Mouse (Mus musculus) layer of hippocampus, postnatal 14 days (tissue): ENCODE measurements around the gene Gpr62. TPM values are rescaled to one million over a fixed set of nuclear protein-coding genes. Genes with fewer than 3 reads are reported as not detected.
"Not testable (repeated sequence)": the region's sequence is repeated elsewhere in the genome, so short reads cannot be mapped to it uniquely, and the experiment has no call there.

ENCODE experiments used
- DNase-seq, 2 experiments: peaks; one replicate each; pipeline ENCODE4 v3.0.0; 2021 to 2022; ENCODE audit warnings: low spot score in 2 of 2, mixed read lengths in 1 of 2
- long read RNA-seq, 2 experiments: library from polyadenylated mRNA; stranded (forward); transcript quantifications; one replicate each; pipeline ENCODE4 v2.0.0; 2021
- total RNA-seq, 2 experiments: library from RNA; stranded (reverse); gene quantifications; 2 replicates each; pipeline ENCODE4 v1.2.3; 2021

Gene Gpr62
- total RNA-seq, result 1 to 10 TPM; 7.1 to 7.4 TPM
- long read RNA-seq, experiment 1, transcript Gpr62-201 (1 exons, 1,977 nt), result major isoform, 5 of 5 reads
- long read RNA-seq, experiment 1, partial matches to known transcripts, result 0 of 5 reads
- long read RNA-seq, experiment 1, other reads (novel, unspliced or antisense), result 0 of 5 reads
- long read RNA-seq, experiment 2, transcript Gpr62-201 (1 exons, 1,977 nt), result major isoform, 6 of 6 reads
- long read RNA-seq, experiment 2, partial matches to known transcripts, result 0 of 6 reads
- long read RNA-seq, experiment 2, other reads (novel, unspliced or antisense), result 0 of 6 reads

GRCm38 (mm10) chr9:106465571-106466200 is at the start of gene Gpr62:
Gene Gpr62 (minus strand): TSS chr9:106465938.
- no peak for DNase-seq

- no peak for DNase-seq
Observed at GRCm38 (mm10) chr9:106514273-106514672, 48.5 kb upstream of the Gpr62 start, which contains the start of gene Iqcf5. Gene Iqcf5 (plus strand): TSS chr9:106514573.

DNA sequence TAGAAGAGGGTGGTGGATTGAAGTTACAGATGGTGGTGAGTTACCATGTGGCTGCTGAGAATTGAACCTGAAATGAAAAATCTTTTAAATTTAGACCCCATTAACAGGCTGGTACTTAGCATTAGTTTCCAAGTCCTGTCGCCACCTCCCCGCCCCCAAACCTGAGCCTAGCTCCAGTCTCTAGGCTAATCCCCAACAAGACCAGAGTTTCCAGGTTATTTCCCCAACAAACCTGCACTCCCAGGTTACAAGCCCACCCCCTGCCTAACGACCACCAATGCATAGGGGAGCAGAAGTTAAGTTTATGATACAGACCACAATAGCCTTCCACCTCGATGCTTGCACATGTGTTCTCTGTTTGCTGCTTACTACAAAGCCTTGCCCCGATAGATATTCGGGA is 47.8 kb upstream of the Gpr62 start:
- no peak for DNase-seq

- peak; percentile 4 to 30 for DNase-seq
Observed at GRCm38 (mm10) chr9:106512729-106513450, 47.2 kb upstream of the Gpr62 start.

GRCm38 (mm10) chr9:106509356-106509755 is 43.6 kb upstream of the Gpr62 start:
- DNase-seq, result peak in 1 of 2 experiments; percentile 42

GRCm38 (mm10) chr9:106504246-106504645 is 38.5 kb upstream of the Gpr62 start:
- no peak for DNase-seq

- no peak for DNase-seq
Observed at GRCm38 (mm10) chr9:106501846-106502245, 36.1 kb upstream of the Gpr62 start.

DNA sequence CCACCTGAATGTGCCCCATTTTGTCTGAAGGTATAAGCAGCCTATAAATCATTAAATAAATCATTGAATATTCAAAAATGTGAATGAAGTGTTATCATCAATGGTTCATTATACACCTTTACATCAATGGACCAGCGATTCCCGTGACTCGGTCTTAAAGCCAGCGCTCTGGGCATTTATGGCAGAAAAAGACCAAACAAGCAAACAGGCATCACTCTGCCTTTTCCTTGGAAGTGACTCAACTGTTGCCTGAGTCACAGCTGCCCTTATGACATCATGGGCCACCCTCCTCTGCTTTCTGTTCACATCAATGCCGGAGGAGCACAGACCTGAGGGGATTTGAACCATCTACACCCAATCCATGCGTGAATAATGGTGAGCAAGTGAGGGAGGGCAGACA is 33.9 kb upstream of the Gpr62 start, which contains the start of gene Iqcf1:
Gene Iqcf1 (plus strand): TSS at position 301 of the 400 bp plus-strand sequence.
- no peak for DNase-seq

DNA sequence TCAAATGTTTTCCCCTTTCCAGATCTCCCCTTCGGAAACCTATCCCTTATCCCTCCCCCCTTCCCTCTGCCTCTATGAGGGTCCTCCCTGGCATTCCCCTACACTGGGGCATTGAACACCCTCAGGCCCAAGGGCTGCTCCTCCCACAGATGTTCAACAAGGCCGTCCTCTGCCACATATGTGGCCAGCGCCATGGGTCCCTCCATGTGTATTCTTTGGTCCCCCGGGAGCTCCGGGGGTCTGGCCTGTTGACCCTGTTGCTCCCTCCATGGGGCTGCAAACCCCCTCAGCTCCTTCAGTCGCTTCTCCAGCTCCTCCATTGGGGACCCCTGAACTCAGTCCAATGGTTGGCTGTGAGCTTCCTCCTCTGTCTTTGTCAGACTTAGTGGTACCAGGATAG is 21.9 kb upstream of the Gpr62 start:
- DNase-seq, result not testable (repeated sequence)

GRCm38 (mm10) chr9:106485076-106485475 is 19.3 kb upstream of the Gpr62 start:
- no peak for DNase-seq

- DNase-seq, result no peak
Observed at GRCm38 (mm10) chr9:106483606-106484005, 17.9 kb upstream of the Gpr62 start.

- DNase-seq, result no peak
Observed at GRCm38 (mm10) chr9:106483136-106483535, 17.4 kb upstream of the Gpr62 start.

- DNase-seq, result no peak
Observed at GRCm38 (mm10) chr9:106482578-106483115, 16.9 kb upstream of the Gpr62 start.

DNA sequence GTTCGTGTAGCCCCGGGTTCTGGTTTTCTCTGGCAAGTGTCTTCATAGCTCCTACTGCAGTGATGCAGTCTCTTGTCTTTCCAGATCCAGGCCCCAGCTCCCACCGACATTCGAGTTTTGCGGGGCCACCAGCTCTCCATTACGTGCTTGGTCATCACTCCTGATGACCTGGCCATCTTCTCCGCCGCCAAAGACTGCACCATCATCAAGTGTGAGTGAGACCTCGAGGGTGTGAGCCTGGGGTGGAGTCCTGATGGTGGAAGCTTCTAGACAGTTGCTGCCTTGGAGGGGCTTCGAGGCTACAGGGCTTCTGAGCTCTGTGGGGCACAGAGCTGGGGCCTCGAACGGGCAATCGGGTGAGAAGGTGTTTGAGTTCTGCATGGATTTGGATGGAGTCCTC is 15.9 kb upstream of the Gpr62 start:
- DNase-seq, result no peak

DNA sequence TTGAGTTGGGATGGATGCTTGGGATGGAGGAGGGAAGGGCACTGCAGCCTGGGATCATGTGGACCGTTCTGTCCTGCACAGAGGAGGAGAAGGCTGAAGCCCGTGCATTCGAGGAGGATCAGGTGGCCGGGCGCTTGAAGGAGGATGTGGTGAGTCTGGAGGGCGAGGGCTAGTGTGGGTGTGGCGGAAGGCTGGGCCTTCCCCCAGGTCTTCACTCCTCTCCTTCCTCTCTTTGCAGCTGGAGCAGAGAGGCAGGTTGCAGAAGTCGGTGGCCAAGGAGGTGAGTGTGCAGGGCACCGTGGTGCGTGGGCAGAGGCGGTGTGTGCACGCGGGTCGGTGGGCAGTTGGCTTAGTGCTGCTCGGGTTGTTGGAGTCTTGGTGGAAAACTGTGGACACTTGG is 15.3 kb upstream of the Gpr62 start:
- DNase-seq, result no peak

DNA sequence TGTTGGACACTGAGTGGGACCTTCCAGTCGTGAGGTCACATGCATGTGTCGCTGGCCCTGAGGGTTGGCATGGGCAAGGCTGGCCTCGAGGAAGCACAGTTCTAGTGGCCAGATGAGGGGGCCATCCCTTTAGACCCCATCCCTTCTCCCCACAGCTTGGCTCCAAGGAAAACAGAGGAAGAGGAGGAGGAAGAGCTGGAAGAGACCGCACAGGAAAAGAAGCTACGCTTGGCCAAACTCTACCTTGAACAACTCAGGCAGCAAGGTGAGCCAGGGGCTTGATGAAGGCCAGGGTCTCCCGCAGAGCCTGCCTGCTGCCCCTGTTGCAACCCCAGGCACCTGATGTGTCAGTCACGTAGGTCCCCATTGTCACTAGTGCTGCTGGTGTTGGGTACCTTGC is 14.8 kb upstream of the Gpr62 start:
- DNase-seq, result no peak

DNA sequence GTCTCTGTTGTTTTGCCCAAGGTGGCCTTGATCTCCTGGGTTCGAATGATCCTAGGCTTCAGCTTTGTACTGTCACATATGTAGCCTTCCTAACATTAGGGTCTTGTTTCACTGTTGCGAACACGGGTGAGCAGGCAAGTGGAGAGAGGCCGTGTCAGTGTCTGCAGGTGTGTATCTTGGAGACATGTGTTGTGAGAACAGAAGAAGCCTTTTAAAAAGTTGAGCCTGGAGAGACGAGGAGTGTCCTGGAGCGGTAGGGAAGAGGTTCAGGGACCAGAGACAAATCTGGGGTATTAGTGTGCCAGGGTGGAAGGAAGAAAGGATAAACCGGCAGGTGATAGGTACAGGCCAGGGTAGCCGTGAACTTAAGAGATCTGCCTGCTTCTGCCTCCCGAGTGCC is 12.4 kb upstream of the Gpr62 start:
- no peak for DNase-seq

DNA sequence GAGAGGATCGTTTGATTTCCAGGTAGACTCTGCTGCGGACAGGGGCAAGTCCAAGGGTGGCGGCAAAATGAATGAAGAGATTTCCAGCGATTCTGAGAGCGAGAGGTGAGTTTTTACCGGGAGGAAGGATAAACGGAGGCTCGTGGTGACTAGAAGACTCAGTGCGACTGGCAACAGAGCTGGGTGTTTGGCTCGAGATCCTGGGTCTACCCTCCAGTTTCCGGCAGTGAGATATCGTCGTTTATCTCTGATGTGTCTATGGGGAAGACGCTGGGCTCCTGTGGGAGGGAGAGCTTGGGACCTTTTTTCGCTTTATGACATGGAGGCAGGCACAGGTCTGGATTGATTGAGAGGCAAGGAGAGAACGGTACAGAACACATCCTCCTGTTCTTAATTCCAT is 11.9 kb upstream of the Gpr62 start:
- no peak for DNase-seq

DNA sequence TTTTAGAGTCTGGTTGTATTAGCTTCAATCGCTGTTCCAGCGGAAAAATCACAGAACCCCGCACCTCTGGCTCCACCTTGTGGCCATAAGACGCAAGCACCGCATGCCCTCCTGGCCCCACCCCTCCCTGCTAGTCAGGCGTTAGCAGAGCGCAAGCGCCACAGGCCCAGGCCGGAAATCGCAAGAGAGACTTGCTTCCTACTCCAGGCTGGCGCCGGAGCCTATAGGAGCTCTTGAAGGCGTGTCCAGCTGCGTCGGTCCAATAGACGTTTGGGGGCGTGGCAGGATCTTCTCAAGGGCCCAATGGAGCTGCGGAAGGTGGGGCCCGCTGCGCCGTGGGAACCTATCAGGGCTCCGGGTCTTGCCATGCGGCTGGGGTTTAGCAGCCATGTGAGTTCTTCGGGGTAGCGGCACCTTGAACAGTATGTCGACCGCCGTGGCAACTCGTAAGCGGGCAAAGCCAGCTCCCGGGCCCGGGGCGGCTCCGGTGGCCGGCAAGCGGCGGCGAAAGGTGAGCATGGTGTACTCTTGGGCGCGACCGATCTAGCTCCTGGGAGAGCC is 11.3 kb upstream of the Gpr62 start, which contains the start of gene Parp3:
Gene Parp3 (minus strand): TSS at position 26 of the 561 bp plus-strand sequence.
- DNase-seq, result peak; percentile 99 to 100

- DNase-seq, result no peak
Observed at GRCm38 (mm10) chr9:106476002-106476923, 10.5 kb upstream of the Gpr62 start.
